8 mouse cellular contexts compared by ENCODE assay signal in genomic region chr8:87959320-87959920, GRCm38 (mm10). TPM values are rescaled to one million over a fixed set of nuclear protein-coding genes. Genes with fewer than 3 reads are reported as not detected.
DNase-seq lines count a peak whose midpoint lies in the region; ATAC-seq and TF ChIP-seq lines count a peak whose summit lies in the region.

TSS of gene Zfp423 (minus strand) at chr8:87959595.

- WGBS in lung, embryonic 14.5 days = under 1% methylated on average over 42 of the region's 48 CpGs
- 1% methylated on average over 32 of the region's 48 CpGs for WGBS in bone marrow, adult 2 months
- WGBS in kidney, postnatal 0 days = under 1% methylated on average over 37 of the region's 48 CpGs
- 1% methylated on average over 35 of the region's 48 CpGs for WGBS in liver, postnatal 0 days (ENCODE audit: insufficient replicate concordance)

- peak; percentile 16 for ATAC-seq in lung, embryonic 14.5 days (ENCODE audit: insufficient read depth)
- ATAC-seq in kidney, postnatal 0 days (replicated peaks; ENCODE audit: low FRiP score, low read depth) = peak; percentile 15; the same call in 1 of the 2 replicates
- peak; percentile 27 for ATAC-seq in liver, postnatal 0 days
- no peak for ATAC-seq in frontal cortex, adult (ENCODE audit: low TSS enrichment)

- H3K4me1 ChIP-seq in lung, embryonic 14.5 days (ENCODE audit: insufficient read depth) = peaks cover 12% of the 10 kb centered on the region
- no peaks in the 10 kb centered on the region for H3K4me1 ChIP-seq in bone marrow, adult 2 months (ENCODE audit: control insufficient read depth, insufficient read depth, low read length)
- peaks cover 21% of the 10 kb centered on the region; the same call in 1 of the 2 replicates for H3K4me1 ChIP-seq in kidney, postnatal 0 days (replicated peaks; ENCODE audit: insufficient read depth, low read length)
- H3K4me1 ChIP-seq in liver, postnatal 0 days (ENCODE audit: insufficient read depth) = peaks cover 9% of the 10 kb centered on the region; the same call in 1 of the 2 replicates

- H3K9me3 ChIP-seq in lung, embryonic 14.5 days (ENCODE audit: low read depth, low read length) = no peaks in the 10 kb centered on the region
- H3K9me3 ChIP-seq in kidney, postnatal 0 days (replicated peaks; ENCODE audit: low read length) = no peaks in the 10 kb centered on the region
- H3K9me3 ChIP-seq in liver, postnatal 0 days (ENCODE audit: low read length) = no peaks in the 10 kb centered on the region

- peaks cover 32% of the 10 kb centered on the region for H3K27me3 ChIP-seq in lung, embryonic 14.5 days (ENCODE audit: insufficient read depth, low read length)
- H3K27me3 ChIP-seq in kidney, postnatal 0 days (ENCODE audit: insufficient read depth, low read length) = 0 out of 2 replicates have a peak, but pooled peaks cover 15% of the 10 kb centered on the region
- H3K27me3 ChIP-seq in liver, postnatal 0 days (ENCODE audit: insufficient read depth, low read length) = peaks cover 83% of the 10 kb centered on the region

- H3K4me2 ChIP-seq in lung, embryonic 14.5 days = peak within 1 kb of the TSS; percentile 97
- peak within 1 kb of the TSS; percentile 97 for H3K4me2 ChIP-seq in kidney, postnatal 0 days (ENCODE audit: low read length)
- peak within 1 kb of the TSS; percentile 80 for H3K4me2 ChIP-seq in liver, postnatal 0 days (ENCODE audit: low read depth, low read length)

- peak within 1 kb of the TSS; percentile 98 for H3K27ac ChIP-seq in lung, embryonic 14.5 days (ENCODE audit: low read depth)
- H3K27ac ChIP-seq in bone marrow, adult 2 months (ENCODE audit: control insufficient read depth, insufficient read depth, low read depth, low read length, poor library complexity) = peak within 1 kb of the TSS; percentile 43; the same call in 1 of the 2 replicates
- peak within 1 kb of the TSS; percentile 95 for H3K27ac ChIP-seq in kidney, postnatal 0 days
- H3K27ac ChIP-seq in liver, postnatal 0 days (ENCODE audit: low read depth) = peak within 1 kb of the TSS; percentile 68

- H3K9ac ChIP-seq in lung, embryonic 14.5 days = peak within 1 kb of the TSS; percentile 92
- peak within 1 kb of the TSS; percentile 86 for H3K9ac ChIP-seq in kidney, postnatal 0 days (ENCODE audit: low read depth, low read length)
- peak within 1 kb of the TSS; percentile 45 for H3K9ac ChIP-seq in liver, postnatal 0 days (replicated peaks)

- H3K36me3 ChIP-seq in lung, embryonic 14.5 days (ENCODE audit: insufficient read depth) = no peaks in the 10 kb centered on the region
- H3K36me3 ChIP-seq in kidney, postnatal 0 days (ENCODE audit: insufficient read depth, low read length) = no peaks in the 10 kb centered on the region
- H3K36me3 ChIP-seq in liver, postnatal 0 days (replicated peaks; ENCODE audit: insufficient read depth, low read length) = no peaks in the 10 kb centered on the region

- peak; percentile 81 for DNase-seq in lung, embryonic 14.5 days
- no peak for DNase-seq in lung, postnatal 14 days
- no peak for DNase-seq in gastrocnemius, adult 8-10 months (ENCODE audit: low spot score in 2 of 2)
- peak; percentile 67 for DNase-seq in kidney, postnatal 0 days (ENCODE audit: low spot score)
- DNase-seq in liver, postnatal 0 days = no peak
- no peak for DNase-seq in T-cell, adult 2 months (ENCODE audit: low spot score)

- TF ChIP-seq CTCF in lung, embryonic 14.5 days (IDR thresholded peaks at IDR 0.05; ENCODE audit: low read depth) = no peak
- no peak for TF ChIP-seq CTCF in bone marrow, adult 2 months (IDR thresholded peaks at IDR 0.05; ENCODE audit: control insufficient read depth, insufficient read depth, low read length)
- no peak for TF ChIP-seq CTCF in kidney, postnatal 0 days (IDR thresholded peaks at IDR 0.05; ENCODE audit: low read depth)
- no peak for TF ChIP-seq CTCF in liver, postnatal 0 days (IDR thresholded peaks at IDR 0.05; ENCODE audit: low read depth)

- peak within 1 kb of the TSS; percentile 79 for H3K4me3 ChIP-seq in lung, embryonic 14.5 days (ENCODE audit: low read depth, low read length)
- no peak within 1 kb of the TSS for H3K4me3 ChIP-seq in bone marrow, adult 2 months (replicated peaks; ENCODE audit: control insufficient read depth, low read depth, low read length)
- peak within 1 kb of the TSS; percentile 85 for H3K4me3 ChIP-seq in kidney, postnatal 0 days (replicated peaks; ENCODE audit: low read depth, low read length)
- H3K4me3 ChIP-seq in liver, postnatal 0 days (ENCODE audit: low read depth, low read length) = peak within 1 kb of the TSS; percentile 57

- TF ChIP-seq EP300 in liver, postnatal 0 days (IDR thresholded peaks at IDR 0.05; ENCODE audit: low read depth) = no peak

- TF ChIP-seq POLR2A in bone marrow, adult 2 months (IDR thresholded peaks at IDR 0.05; ENCODE audit: borderline replicate concordance, control insufficient read depth, low read depth, low read length) = no peak

RNA-seq across cellular contexts. Expression of gene Zfp423, which starts in this region (rescaled TPM):
- 16.3 and 18.1 TPM in 2 replicates for polyA plus RNA-seq in lung, embryonic 14.5 days (2014; fragmentation: Nextera tagmentation; extraction: Ambion mirVana)
- 1.8 and 2.2 TPM in 2 replicates for polyA plus RNA-seq in bone marrow, adult 2 months (2011; ENCODE audit: insufficient read depth, insufficient read length, low replicate concordance, missing spikeins)
- total RNA-seq in gastrocnemius, adult 8-10 months (2022) = 10 to 100 TPM in 3 of 4 experiments, 1 to 10 TPM in 1; 8.4 to 14.8 (median 13.9) TPM
- polyA plus RNA-seq in kidney, postnatal 0 days (2015; fragmentation: Nextera tagmentation; extraction: Ambion mirVana) = 5.9 and 6.1 TPM in 2 replicates
- polyA plus RNA-seq in liver, postnatal 0 days (2015; fragmentation: Nextera tagmentation; extraction: Ambion mirVana) = 0.31 and 0.36 TPM in 2 replicates

Comparison
In these comparisons a context has a peak if more than half of its experiments do, and no peak if none do; other contexts are left out.
1. DNase-seq: peak in lung, embryonic 14.5 days (single experiment) and kidney, postnatal 0 days (single experiment); none in lung, postnatal 14 days (single experiment), gastrocnemius, adult 8-10 months (0 of 2), liver, postnatal 0 days (single experiment) and T-cell, adult 2 months (single experiment).
2. Peak in ATAC-seq, H3K4me3 ChIP-seq, H3K27ac ChIP-seq, H3K9ac ChIP-seq and H3K4me2 ChIP-seq in liver, postnatal 0 days; RNA of the gene not detected or under 1 TPM.
3. H3K27ac ChIP-seq: peak in every context shown above with its lines; median percentile 98 in lung, embryonic 14.5 days; 95 in kidney, postnatal 0 days; 68 in liver, postnatal 0 days; 43 in bone marrow, adult 2 months.
4. Peak in every context shown above with its lines, with median percentiles within 50 percentile points of each other: H3K4me2 ChIP-seq and H3K9ac ChIP-seq.